Mouse (Mus musculus): ENCODE measurements around the gene Fcer1a. TPM values are rescaled to one million over a fixed set of nuclear protein-coding genes. Genes with fewer than 3 reads are reported as not detected.

Gene Fcer1a
- polyA plus RNA-seq, 1 experiment from 2014 or later, result not detected

DNA sequence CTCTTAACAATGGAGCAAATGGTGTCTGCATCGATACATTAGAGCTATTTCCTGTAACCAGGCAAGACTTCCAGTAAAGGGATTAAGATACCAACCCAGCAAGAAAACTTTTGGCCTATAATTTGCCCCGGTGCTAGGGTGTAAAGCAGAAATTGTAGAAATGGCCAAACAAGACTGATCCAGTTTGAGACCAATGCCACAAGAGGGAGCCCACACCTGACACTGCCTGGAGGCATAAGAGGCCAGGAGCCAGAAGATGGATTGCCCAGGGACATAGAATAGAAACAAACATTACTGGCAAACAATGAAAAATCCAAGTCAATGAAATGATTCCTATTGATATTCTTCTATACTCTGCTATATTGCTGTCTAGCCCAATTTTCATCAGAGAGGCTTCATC lies 30.7 kb downstream of the Fcer1a start:
- TF ChIP-seq CTCF (IDR thresholded peaks at IDR 0.05; ENCODE audit: low read depth), result no peak; the same call in 1 of the 2 replicates
- no peaks in the 10 kb centered on the region for H3K36me3 ChIP-seq (ENCODE audit: insufficient read depth, low read length)
- WGBS, result 84% methylated on average over 2 of the region's 2 CpGs
- H3K9ac ChIP-seq (ENCODE audit: low read depth, low read length), result no peak overlapping the region
- H3K27ac ChIP-seq, result no peak overlapping the region
- ATAC-seq (replicated peaks; ENCODE audit: low FRiP score, low read depth) (no peak), DNase-seq (ENCODE audit: low spot score) (no peak)
- H3K4me3 ChIP-seq (replicated peaks; ENCODE audit: low read depth, low read length), result no peak overlapping the region
- H3K9me3 ChIP-seq (replicated peaks; ENCODE audit: low read length), result no peaks in the 10 kb centered on the region
- H3K4me2 ChIP-seq (ENCODE audit: low read length), result no peak overlapping the region
- H3K4me1 ChIP-seq (replicated peaks; ENCODE audit: insufficient read depth, low read length), result no peaks in the 10 kb centered on the region
- H3K27me3 ChIP-seq (ENCODE audit: insufficient read depth, low read length), result no peaks in the 10 kb centered on the region

DNA sequence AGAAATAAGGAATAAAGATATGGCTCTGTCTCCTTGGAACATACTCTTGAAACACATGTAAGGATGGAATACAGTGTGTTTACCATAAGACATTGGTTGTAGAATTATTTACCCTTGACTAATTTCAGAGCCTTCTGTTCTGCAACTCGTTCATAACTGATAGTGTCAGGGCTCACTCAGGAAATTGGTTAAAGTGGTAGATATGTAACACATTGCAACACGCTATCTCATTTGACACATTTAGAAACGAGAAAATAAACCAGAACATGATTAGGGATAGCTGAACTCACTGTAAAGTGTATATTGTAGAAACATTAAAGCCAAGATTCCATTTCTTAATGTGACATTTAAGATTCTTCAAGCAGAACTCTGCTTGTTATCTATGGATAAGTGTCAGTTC lies 35.0 kb downstream of the Fcer1a start:
- DNase-seq (ENCODE audit: low spot score) (no peak), ATAC-seq (replicated peaks; ENCODE audit: low FRiP score, low read depth) (no peak)
- H3K4me1 ChIP-seq (replicated peaks; ENCODE audit: insufficient read depth, low read length), result no peaks in the 10 kb centered on the region
- no peak overlapping the region for H3K4me3 ChIP-seq (replicated peaks; ENCODE audit: low read depth, low read length)
- H3K9me3 ChIP-seq (replicated peaks; ENCODE audit: low read length), result no peaks in the 10 kb centered on the region
- TF ChIP-seq CTCF (IDR thresholded peaks at IDR 0.05; ENCODE audit: low read depth), result no peak
- no peaks in the 10 kb centered on the region for H3K36me3 ChIP-seq (ENCODE audit: insufficient read depth, low read length)
- no peak overlapping the region for H3K4me2 ChIP-seq (ENCODE audit: low read length)
- H3K9ac ChIP-seq (ENCODE audit: low read depth, low read length), result no peak overlapping the region
- 70% methylated on average over 3 of the region's 3 CpGs for WGBS
- no peaks in the 10 kb centered on the region for H3K27me3 ChIP-seq (ENCODE audit: insufficient read depth, low read length)
- no peak overlapping the region for H3K27ac ChIP-seq

GRCm38 (mm10) chr1:173190540-173190939 lies 36.5 kb downstream of the Fcer1a start, which contains the start of gene Olfr1406:
Gene Olfr1406, minus strand, starts transcription at chr1:173190640.
- Histone ChIP-seq H3K4me3 (replicated peaks; ENCODE audit: low read depth, low read length) (no peak within 1 kb of the TSS), H3K4me1 (replicated peaks; ENCODE audit: insufficient read depth, low read length) (no peaks in the 10 kb centered on the region), H3K9ac (ENCODE audit: low read depth, low read length) (no peak within 1 kb of the TSS), H3K9me3 (replicated peaks; ENCODE audit: low read length) (no peaks in the 10 kb centered on the region), H3K27me3 (ENCODE audit: insufficient read depth, low read length) (no peaks in the 10 kb centered on the region), H3K36me3 (ENCODE audit: insufficient read depth, low read length) (no peaks in the 10 kb centered on the region), H3K4me2 (ENCODE audit: low read length) (no peak within 1 kb of the TSS), H3K27ac (no peak within 1 kb of the TSS)
- DNase-seq (ENCODE audit: low spot score), result no peak
- 57% methylated on average over 3 of the region's 3 CpGs for WGBS
- no peak for ATAC-seq (replicated peaks; ENCODE audit: low FRiP score, low read depth)
- TF ChIP-seq CTCF (IDR thresholded peaks at IDR 0.05; ENCODE audit: low read depth), result no peak

- ATAC-seq (replicated peaks; ENCODE audit: low FRiP score, low read depth), result no peak
Measured at GRCm38 (mm10) chr1:173174154-173174842, 52.7 kb downstream of the Fcer1a start.

More at GRCm38 (mm10) chr1:173174154-173174842, 52.7 kb downstream of the Fcer1a start:
- H3K4me1 ChIP-seq (replicated peaks; ENCODE audit: insufficient read depth, low read length), result no peaks in the 10 kb centered on the region
- no peaks in the 10 kb centered on the region for H3K36me3 ChIP-seq (ENCODE audit: insufficient read depth, low read length)
- no peak for TF ChIP-seq CTCF (IDR thresholded peaks at IDR 0.05; ENCODE audit: low read depth)
- H3K4me2 ChIP-seq (ENCODE audit: low read length), result no peak overlapping the region
- no peak overlapping the region for H3K4me3 ChIP-seq (replicated peaks; ENCODE audit: low read depth, low read length)
- no peaks in the 10 kb centered on the region for H3K27me3 ChIP-seq (ENCODE audit: insufficient read depth, low read length)
- no peaks in the 10 kb centered on the region for H3K9me3 ChIP-seq (replicated peaks; ENCODE audit: low read length)
- H3K27ac ChIP-seq, result no peak overlapping the region
- no peak overlapping the region for H3K9ac ChIP-seq (ENCODE audit: low read depth, low read length)
- DNase-seq (ENCODE audit: low spot score), result no peak

Other genes starting within 250 kb of the Fcer1a start
- gene Olfr1408, start 89.8 kb downstream of the Fcer1a start, polyA plus RNA-seq (2015; fragmentation: Nextera tagmentation; extraction: Ambion mirVana), result not detected in 2 replicates
- not detected in 2 replicates for gene Olfr1406, start 36.6 kb downstream of the Fcer1a start, polyA plus RNA-seq (2015; fragmentation: Nextera tagmentation; extraction: Ambion mirVana)
- not detected in 2 replicates for gene Olfr218, start 29.4 kb downstream of the Fcer1a start, polyA plus RNA-seq (2015; fragmentation: Nextera tagmentation; extraction: Ambion mirVana)
- gene Olfr1404, start 14.8 kb downstream of the Fcer1a start, polyA plus RNA-seq (2015; fragmentation: Nextera tagmentation; extraction: Ambion mirVana), result not detected in 2 replicates
- not detected in 2 replicates for gene Olfr418, start 38.8 kb upstream of the Fcer1a start, polyA plus RNA-seq (2015; fragmentation: Nextera tagmentation; extraction: Ambion mirVana)
- not detected in 2 replicates for gene Mptx2, start 50.6 kb upstream of the Fcer1a start, polyA plus RNA-seq (2015; fragmentation: Nextera tagmentation; extraction: Ambion mirVana)
- gene Ackr1, start 106.5 kb upstream of the Fcer1a start, polyA plus RNA-seq (2015; fragmentation: Nextera tagmentation; extraction: Ambion mirVana), result 0.13 and 0.15 TPM in 2 replicates
- gene Aim2, start 123.7 kb upstream of the Fcer1a start, polyA plus RNA-seq (2015; fragmentation: Nextera tagmentation; extraction: Ambion mirVana), result 2.9 and 3.5 TPM in 2 replicates
- gene Cadm3, start 140.5 kb upstream of the Fcer1a start, polyA plus RNA-seq (2015; fragmentation: Nextera tagmentation; extraction: Ambion mirVana), result 0.28 and 0.41 TPM in 2 replicates

All from kidney, postnatal 0 days (tissue).